Mouse (Mus musculus): ENCODE measurements around the gene Sh2d7. TPM values are rescaled to one million over a fixed set of nuclear protein-coding genes. Genes with fewer than 3 reads are reported as not detected.

Sh2d7 gene
- polyA plus RNA-seq, 1 experiment from 2014 or later: not detected

DNA sequence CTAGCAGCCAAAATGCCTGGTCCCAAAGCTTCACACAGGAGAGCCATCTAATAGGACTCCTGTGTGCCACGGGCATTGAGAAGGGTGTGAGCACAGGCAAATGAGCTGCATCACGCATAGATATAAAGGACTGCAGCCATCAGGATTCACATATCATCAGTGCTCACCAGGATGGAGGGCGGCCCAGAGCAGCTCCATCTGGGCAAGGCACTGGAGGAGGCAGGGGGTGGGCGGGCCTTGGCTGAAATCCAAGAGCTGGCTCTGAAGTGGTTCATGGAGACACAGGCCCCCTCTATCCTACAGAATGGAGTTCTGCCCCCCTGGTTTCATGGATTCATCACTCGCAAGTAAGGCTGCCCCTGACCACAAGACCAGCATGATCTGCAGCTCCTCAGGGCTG is 4.8 kb upstream of the Sh2d7 start:
- H3K4me3 ChIP-seq (ENCODE audit: low read depth, low read length): no peak overlapping the region
- no peaks in the 10 kb centered on the region for H3K9me3 ChIP-seq (ENCODE audit: control insufficient read depth, low read length)
- H3K27me3 ChIP-seq (replicated peaks; ENCODE audit: control insufficient read depth, insufficient read depth, low read length): no peaks in the 10 kb centered on the region
- 74% methylated on average over 5 of the region's 5 CpGs for WGBS
- no peak for DNase-seq (ENCODE audit: low spot score)
- no peaks in the 10 kb centered on the region for H3K36me3 ChIP-seq (ENCODE audit: control insufficient read depth, insufficient read depth, low read length)
- no peak overlapping the region for H3K27ac ChIP-seq (ENCODE audit: low read depth, low read length)
- ATAC-seq (replicated peaks; ENCODE audit: low FRiP score): no peak
- no peak overlapping the region for H3K9ac ChIP-seq (ENCODE audit: low read depth, low read length)
- no peak overlapping the region for H3K4me2 ChIP-seq
- no peaks in the 10 kb centered on the region for H3K4me1 ChIP-seq (replicated peaks; ENCODE audit: control insufficient read depth, insufficient read depth, low read length)

DNA sequence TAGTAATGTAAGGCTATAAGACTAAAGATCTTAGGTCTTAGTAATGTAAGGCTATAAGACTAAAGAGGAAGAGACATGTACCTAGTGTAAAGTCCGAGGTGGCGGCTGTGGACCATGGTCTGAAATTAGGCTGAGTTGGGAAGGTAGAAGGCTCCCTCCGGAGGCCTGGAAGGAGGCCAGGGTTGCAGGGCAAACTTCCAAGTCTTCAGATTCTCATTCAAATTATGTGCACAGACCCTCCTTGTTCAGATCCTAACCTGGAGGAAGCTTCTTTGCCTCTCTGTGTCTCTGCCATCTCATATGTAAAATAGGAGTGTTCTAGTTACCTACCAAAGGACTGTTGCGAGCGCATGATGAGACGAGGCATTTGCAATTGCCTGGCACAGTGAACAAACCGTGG is 2.5 kb upstream of the Sh2d7 start:
- no peak overlapping the region for H3K27ac ChIP-seq (ENCODE audit: low read depth, low read length)
- no peaks in the 10 kb centered on the region for H3K4me1 ChIP-seq (replicated peaks; ENCODE audit: control insufficient read depth, insufficient read depth, low read length)
- WGBS: 84% methylated on average over 7 of the region's 7 CpGs
- H3K4me3 ChIP-seq (ENCODE audit: low read depth, low read length): no peak overlapping the region
- no peaks in the 10 kb centered on the region for H3K9me3 ChIP-seq (ENCODE audit: control insufficient read depth, low read length)
- no peak for ATAC-seq (replicated peaks; ENCODE audit: low FRiP score)
- no peak overlapping the region for H3K4me2 ChIP-seq
- H3K9ac ChIP-seq (ENCODE audit: low read depth, low read length): no peak overlapping the region
- no peaks in the 10 kb centered on the region for H3K36me3 ChIP-seq (ENCODE audit: control insufficient read depth, insufficient read depth, low read length)
- H3K27me3 ChIP-seq (replicated peaks; ENCODE audit: control insufficient read depth, insufficient read depth, low read length): no peaks in the 10 kb centered on the region
- no peak for DNase-seq (ENCODE audit: low spot score)

DNA sequence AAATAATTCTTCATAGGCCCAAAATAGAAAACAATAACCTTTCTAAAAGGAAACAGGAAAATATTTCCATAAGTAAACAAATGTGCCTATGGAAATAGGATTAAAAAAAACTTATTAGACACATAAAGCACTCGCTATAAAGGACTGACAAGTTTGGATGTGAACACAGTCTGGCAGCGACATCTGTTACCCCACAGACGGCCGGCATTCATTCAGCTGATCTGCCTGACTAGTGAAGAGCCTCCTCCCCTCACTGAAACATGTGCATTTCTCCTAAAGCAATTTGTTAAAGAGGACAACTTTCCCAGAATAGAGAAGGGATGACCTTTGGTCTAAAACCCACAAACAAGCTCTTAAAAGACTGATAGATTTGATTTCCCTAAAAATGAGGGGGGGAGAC is 1.8 kb upstream of the Sh2d7 start:
- Histone ChIP-seq H3K27ac (ENCODE audit: low read depth, low read length) (no peak overlapping the region), H3K4me3 (ENCODE audit: low read depth, low read length) (no peak overlapping the region), H3K4me2 (no peak overlapping the region), H3K9ac (ENCODE audit: low read depth, low read length) (no peak overlapping the region), H3K36me3 (ENCODE audit: control insufficient read depth, insufficient read depth, low read length) (no peaks in the 10 kb centered on the region), H3K9me3 (ENCODE audit: control insufficient read depth, low read length) (no peaks in the 10 kb centered on the region), H3K27me3 (replicated peaks; ENCODE audit: control insufficient read depth, insufficient read depth, low read length) (no peaks in the 10 kb centered on the region), H3K4me1 (replicated peaks; ENCODE audit: control insufficient read depth, insufficient read depth, low read length) (no peaks in the 10 kb centered on the region)
- no peak for DNase-seq (ENCODE audit: low spot score)
- WGBS: 70% methylated on average over 4 of the region's 4 CpGs
- ATAC-seq (replicated peaks; ENCODE audit: low FRiP score): no peak

DNA sequence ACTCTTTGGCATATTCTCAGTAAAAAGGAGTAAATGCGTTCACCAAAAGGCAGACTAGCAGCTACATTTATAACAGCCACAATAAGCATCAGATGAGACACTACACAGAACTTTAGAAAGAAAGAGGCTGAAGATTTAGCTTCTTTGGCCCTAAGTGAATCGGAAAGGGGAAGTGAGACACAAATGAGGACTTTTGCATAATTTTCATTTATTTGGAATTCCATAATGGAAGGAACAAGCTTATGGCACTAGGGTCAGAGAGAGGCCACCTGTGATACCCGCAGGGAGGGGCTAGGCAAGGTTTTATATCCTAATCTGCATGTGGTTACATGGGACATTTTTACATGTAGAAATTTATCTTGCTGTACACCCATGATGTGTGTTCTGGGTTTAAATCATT is 1.3 kb upstream of the Sh2d7 start:
- ATAC-seq (replicated peaks; ENCODE audit: low FRiP score): no peak
- Histone ChIP-seq H3K9ac (ENCODE audit: low read depth, low read length) (no peak overlapping the region), H3K27me3 (replicated peaks; ENCODE audit: control insufficient read depth, insufficient read depth, low read length) (no peaks in the 10 kb centered on the region), H3K4me2 (no peak overlapping the region), H3K4me3 (ENCODE audit: low read depth, low read length) (no peak overlapping the region), H3K9me3 (ENCODE audit: control insufficient read depth, low read length) (no peaks in the 10 kb centered on the region), H3K4me1 (replicated peaks; ENCODE audit: control insufficient read depth, insufficient read depth, low read length) (no peaks in the 10 kb centered on the region), H3K27ac (ENCODE audit: low read depth, low read length) (no peak overlapping the region), H3K36me3 (ENCODE audit: control insufficient read depth, insufficient read depth, low read length) (no peaks in the 10 kb centered on the region)
- 81% methylated on average over 3 of the region's 3 CpGs for WGBS
- no peak for DNase-seq (ENCODE audit: low spot score)

DNA sequence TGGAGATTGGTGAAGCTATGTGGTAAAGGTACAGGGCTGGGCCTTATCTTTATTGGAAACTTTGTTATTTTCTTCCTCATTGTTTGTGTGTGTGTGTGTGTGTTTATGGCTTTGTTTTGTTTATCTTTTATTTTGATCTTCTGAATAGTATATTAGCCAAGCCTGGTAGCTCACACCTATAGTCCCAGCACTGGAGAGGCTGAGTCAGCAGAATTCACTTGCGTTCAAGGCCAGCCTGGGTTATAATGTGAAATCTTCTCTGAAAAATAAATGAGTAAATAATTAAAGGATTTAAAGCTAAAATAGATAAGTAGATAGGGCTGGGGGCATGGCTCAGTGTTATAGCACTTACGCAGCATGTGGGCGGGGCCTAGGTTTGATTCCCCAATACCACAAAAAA is 540 bp upstream of the Sh2d7 start:
- Histone ChIP-seq H3K9me3 (ENCODE audit: control insufficient read depth, low read length) (no peaks in the 10 kb centered on the region), H3K4me1 (replicated peaks; ENCODE audit: control insufficient read depth, insufficient read depth, low read length) (no peaks in the 10 kb centered on the region), H3K4me3 (ENCODE audit: low read depth, low read length) (no peak overlapping the region), H3K27me3 (replicated peaks; ENCODE audit: control insufficient read depth, insufficient read depth, low read length) (no peaks in the 10 kb centered on the region), H3K9ac (ENCODE audit: low read depth, low read length) (no peak overlapping the region), H3K36me3 (ENCODE audit: control insufficient read depth, insufficient read depth, low read length) (no peaks in the 10 kb centered on the region), H3K4me2 (no peak overlapping the region), H3K27ac (ENCODE audit: low read depth, low read length) (no peak overlapping the region)
- ATAC-seq (replicated peaks; ENCODE audit: low FRiP score) (no peak), DNase-seq (ENCODE audit: low spot score) (no peak)
- 94% methylated on average over 3 of the region's 3 CpGs for WGBS

DNA sequence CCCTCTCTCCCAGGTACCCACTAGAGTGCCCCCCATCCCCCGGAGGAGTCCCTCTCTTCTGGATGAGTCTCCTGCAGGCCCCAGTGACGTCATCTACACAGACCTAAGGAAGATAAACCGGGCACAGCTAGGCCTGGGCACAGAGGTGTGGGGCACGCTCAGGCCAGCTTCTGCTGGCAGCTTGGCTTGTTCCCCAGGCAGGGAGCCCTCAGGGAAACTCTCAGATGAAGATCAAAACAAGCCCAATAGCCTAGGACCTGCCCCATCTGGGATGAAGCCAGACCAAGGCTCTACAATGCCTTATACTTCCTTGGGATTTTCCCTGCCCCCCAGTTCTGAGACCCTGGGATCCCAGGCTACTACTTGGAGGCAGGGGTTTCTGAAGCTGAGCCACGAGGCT is 2.0 kb downstream of the Sh2d7 start:
- no peak overlapping the region for H3K4me2 ChIP-seq
- H3K9me3 ChIP-seq (ENCODE audit: control insufficient read depth, low read length): no peaks in the 10 kb centered on the region
- no peaks in the 10 kb centered on the region for H3K4me1 ChIP-seq (replicated peaks; ENCODE audit: control insufficient read depth, insufficient read depth, low read length)
- ATAC-seq (replicated peaks; ENCODE audit: low FRiP score): no peak
- DNase-seq (ENCODE audit: low spot score): no peak
- no peak overlapping the region for H3K27ac ChIP-seq (ENCODE audit: low read depth, low read length)
- no peaks in the 10 kb centered on the region for H3K36me3 ChIP-seq (ENCODE audit: control insufficient read depth, insufficient read depth, low read length)
- no peak overlapping the region for H3K9ac ChIP-seq (ENCODE audit: low read depth, low read length)
- no peak overlapping the region for H3K4me3 ChIP-seq (ENCODE audit: low read depth, low read length)
- WGBS: 69% methylated on average over 5 of the region's 5 CpGs
- H3K27me3 ChIP-seq (replicated peaks; ENCODE audit: control insufficient read depth, insufficient read depth, low read length): no peaks in the 10 kb centered on the region

DNA sequence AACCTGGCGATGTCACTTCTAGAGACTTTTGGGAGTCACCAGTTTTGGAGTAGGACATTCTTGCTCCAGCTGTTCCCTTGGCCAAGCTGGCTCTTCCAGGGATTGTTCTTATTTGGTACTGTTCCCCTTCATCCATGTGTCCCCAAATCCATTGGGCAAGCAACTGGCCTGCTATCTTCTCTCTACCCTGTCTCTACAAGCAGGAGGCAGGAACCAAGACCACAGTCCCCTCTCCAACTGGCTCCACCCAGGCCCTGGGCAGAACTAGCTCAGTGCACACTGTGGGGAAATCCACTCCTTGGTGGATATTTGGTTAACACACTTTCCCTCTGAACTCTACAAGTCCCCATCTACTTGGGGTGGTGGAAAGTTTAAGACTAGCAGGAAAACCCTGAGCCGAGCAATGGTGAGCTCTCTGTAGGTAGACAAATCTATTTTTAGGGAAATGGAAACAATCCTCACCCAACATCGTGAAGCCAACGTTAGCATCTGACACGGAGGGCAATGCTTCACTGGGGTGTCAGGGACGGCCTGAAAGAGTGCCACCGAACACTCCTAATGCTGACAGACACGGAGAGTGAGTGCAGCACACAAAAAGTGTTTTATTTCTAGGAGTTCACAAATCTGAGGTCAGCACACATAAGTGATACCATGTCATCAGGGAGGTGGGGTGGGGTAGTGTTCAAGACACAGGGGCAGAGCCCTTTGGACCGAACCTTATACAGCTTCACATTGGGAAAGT is 5.6 kb downstream of the Sh2d7 start:
- H3K9me3 ChIP-seq (ENCODE audit: control insufficient read depth, low read length): no peaks in the 10 kb centered on the region; the same call in 1 of the 2 replicates
- no peak overlapping the region for H3K9ac ChIP-seq (ENCODE audit: low read depth, low read length)
- DNase-seq (ENCODE audit: low spot score) (no peak), ATAC-seq (replicated peaks; ENCODE audit: low FRiP score) (no peak)
- H3K4me3 ChIP-seq (ENCODE audit: low read depth, low read length): no peak overlapping the region
- WGBS: 81% methylated on average over 9 of the region's 9 CpGs
- no peaks in the 10 kb centered on the region for H3K36me3 ChIP-seq (ENCODE audit: control insufficient read depth, insufficient read depth, low read length)
- H3K27ac ChIP-seq (ENCODE audit: low read depth, low read length): no peak overlapping the region
- no peaks in the 10 kb centered on the region for H3K27me3 ChIP-seq (replicated peaks; ENCODE audit: control insufficient read depth, insufficient read depth, low read length)
- H3K4me1 ChIP-seq (replicated peaks; ENCODE audit: control insufficient read depth, insufficient read depth, low read length): no peaks in the 10 kb centered on the region
- H3K4me2 ChIP-seq: no peak overlapping the region

DNA sequence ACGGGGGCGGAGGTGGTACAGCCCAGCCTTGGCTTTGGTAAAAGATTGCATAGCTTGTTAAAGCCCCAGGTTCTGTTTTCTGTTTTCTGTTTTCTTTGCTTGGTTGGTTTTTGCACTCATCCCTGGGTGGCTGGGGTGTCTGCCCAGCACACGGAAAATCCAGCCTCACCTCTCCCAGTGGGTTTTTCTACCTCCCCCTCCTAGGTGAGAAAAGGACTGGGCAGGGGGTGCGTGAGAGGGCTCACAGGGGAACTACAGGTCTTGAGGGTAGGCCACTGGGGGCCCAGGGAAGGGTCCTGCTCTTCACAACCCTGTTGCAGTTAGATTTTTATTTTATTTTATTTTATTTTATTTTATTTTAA is 6.2 kb downstream of the Sh2d7 start:
- no peak for ATAC-seq (replicated peaks; ENCODE audit: low FRiP score)
- 84% methylated on average over 4 of the region's 4 CpGs for WGBS
- no peaks in the 10 kb centered on the region; the same call in 1 of the 2 replicates for H3K9me3 ChIP-seq (ENCODE audit: control insufficient read depth, low read length)

GRCm38 (mm10) chr9:54547536-54547935 is 8.8 kb downstream of the Sh2d7 start:
- H3K9me3 ChIP-seq (ENCODE audit: control insufficient read depth, low read length): no peaks in the 10 kb centered on the region; the same call in 1 of the 2 replicates
- DNase-seq (ENCODE audit: low spot score) (peak; percentile 64), ATAC-seq (replicated peaks; ENCODE audit: low FRiP score) (0 out of 2 replicates have a peak, but pooled peaks have one; percentile 44)
- no peak overlapping the region for H3K27ac ChIP-seq (ENCODE audit: low read depth, low read length)
- H3K9ac ChIP-seq (ENCODE audit: low read depth, low read length): no peak overlapping the region
- H3K4me3 ChIP-seq (ENCODE audit: low read depth, low read length): no peak overlapping the region
- H3K36me3 ChIP-seq (ENCODE audit: control insufficient read depth, insufficient read depth, low read length): no peaks in the 10 kb centered on the region
- H3K27me3 ChIP-seq (replicated peaks; ENCODE audit: control insufficient read depth, insufficient read depth, low read length): no peaks in the 10 kb centered on the region
- no peaks in the 10 kb centered on the region for H3K4me1 ChIP-seq (replicated peaks; ENCODE audit: control insufficient read depth, insufficient read depth, low read length)
- H3K4me2 ChIP-seq: no peak overlapping the region
- WGBS: 17% methylated on average over 5 of the region's 5 CpGs

More for the DNA sequence above, 6.2 kb downstream of the Sh2d7 start:
- DNase-seq (ENCODE audit: low spot score): no peak
- H3K27ac ChIP-seq (ENCODE audit: low read depth, low read length): no peak overlapping the region
- no peak overlapping the region for H3K4me2 ChIP-seq
- H3K4me1 ChIP-seq (replicated peaks; ENCODE audit: control insufficient read depth, insufficient read depth, low read length): no peaks in the 10 kb centered on the region
- no peak overlapping the region for H3K4me3 ChIP-seq (ENCODE audit: low read depth, low read length)
- no peak overlapping the region for H3K9ac ChIP-seq (ENCODE audit: low read depth, low read length)
- no peaks in the 10 kb centered on the region for H3K36me3 ChIP-seq (ENCODE audit: control insufficient read depth, insufficient read depth, low read length)
- no peaks in the 10 kb centered on the region for H3K27me3 ChIP-seq (replicated peaks; ENCODE audit: control insufficient read depth, insufficient read depth, low read length)
